Mouse (Mus musculus) gastrocnemius, postnatal 10 days (tissue): ENCODE results near the gene Flt1. TPM values are rescaled to one million over a fixed set of nuclear protein-coding genes. Genes with fewer than 3 reads are reported as not detected.

Experiments used
- DNase-seq: peaks from one replicate; pipeline ENCODE4 v3.0.0; 2021; ENCODE audit warnings: mixed read lengths
- total RNA-seq, 2 experiments: library from RNA; stranded (reverse); gene quantifications; 2 replicates each; pipeline ENCODE4 v1.2.3; 2021

Gene Flt1
- total RNA-seq, 2 experiments from 2014 or later, result 14.7 to 17.8 TPM

- peak; percentile 71 for DNase-seq
These were observed 623 bp downstream of the Flt1 start for GRCm38 (mm10) chr5:147724945-147725830.

GRCm38 (mm10) chr5:147724391-147724790 is 1.4 kb downstream of the Flt1 start:
- DNase-seq, result no peak

DNA sequence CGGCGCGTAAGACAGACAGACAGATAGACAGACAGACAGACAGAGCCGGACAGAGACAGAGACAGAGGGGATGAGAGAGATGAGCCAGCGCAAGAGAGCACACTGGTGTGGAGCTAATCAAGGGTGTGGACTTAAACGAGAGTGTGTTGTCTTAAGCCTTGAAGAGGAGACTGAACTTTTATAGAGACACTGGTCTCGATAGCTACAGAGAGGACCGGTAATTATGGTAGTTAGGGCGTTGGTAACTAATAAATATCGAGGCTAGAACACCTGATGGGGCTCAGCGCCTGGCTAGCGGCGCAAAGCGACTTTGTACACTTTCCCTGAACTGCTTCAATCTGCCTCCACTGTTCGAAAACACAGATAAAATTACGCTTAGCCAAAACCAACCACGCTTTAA is 2.0 kb downstream of the Flt1 start:
- DNase-seq, result no peak

GRCm38 (mm10) chr5:147721438-147721837 is 4.4 kb downstream of the Flt1 start:
- no peak for DNase-seq

- DNase-seq, result no peak
These were observed 7.5 kb downstream of the Flt1 start for GRCm38 (mm10) chr5:147718335-147718734.

DNA sequence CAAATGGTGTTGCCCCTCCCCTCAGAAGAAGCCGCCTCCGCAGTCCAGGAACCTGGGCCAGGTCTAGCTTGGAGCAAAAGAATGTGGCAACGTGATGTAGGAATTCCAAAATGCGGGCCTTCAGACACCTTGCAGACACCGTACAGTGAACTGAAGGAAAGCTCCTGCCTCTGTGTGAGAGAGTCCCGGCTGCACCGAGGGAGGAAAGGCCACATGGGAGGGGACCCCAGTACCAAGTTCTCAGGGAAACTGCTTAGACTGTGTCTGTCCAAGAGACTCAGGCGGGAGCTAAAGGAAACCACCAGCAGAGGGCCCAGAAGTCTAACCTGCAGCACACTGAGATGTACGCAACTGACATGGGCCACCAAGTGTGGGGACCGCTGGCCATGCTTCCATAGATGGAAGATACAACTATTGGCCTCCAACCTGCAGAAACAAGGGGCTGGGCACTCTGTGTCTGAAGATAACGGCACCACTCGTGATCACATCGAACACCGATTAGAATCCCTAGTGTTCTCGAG is 9.1 kb downstream of the Flt1 start:
- DNase-seq, result no peak

- no peak for DNase-seq
These were observed 9.5 kb downstream of the Flt1 start for GRCm38 (mm10) chr5:147716276-147716675.

DNA sequence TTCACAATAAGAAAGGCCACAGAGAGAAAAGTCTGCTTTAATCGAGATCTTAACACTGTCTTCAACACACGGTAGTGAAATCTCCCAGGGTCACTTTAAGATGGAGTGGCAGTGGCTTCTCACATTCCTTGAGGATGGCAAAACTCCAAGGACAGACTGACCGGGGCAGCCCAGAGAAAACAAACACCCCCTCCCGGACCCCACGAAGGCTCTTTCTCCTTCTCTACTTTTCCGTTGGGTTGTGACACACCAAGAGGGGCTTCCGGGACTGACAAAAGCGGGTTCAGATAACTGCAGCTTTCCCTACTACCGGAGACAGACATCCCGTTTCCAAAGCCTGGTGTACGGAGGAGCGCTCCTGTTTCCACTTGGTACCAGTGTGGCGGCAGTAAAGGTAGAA is 10.4 kb downstream of the Flt1 start:
- DNase-seq, result no peak

DNA sequence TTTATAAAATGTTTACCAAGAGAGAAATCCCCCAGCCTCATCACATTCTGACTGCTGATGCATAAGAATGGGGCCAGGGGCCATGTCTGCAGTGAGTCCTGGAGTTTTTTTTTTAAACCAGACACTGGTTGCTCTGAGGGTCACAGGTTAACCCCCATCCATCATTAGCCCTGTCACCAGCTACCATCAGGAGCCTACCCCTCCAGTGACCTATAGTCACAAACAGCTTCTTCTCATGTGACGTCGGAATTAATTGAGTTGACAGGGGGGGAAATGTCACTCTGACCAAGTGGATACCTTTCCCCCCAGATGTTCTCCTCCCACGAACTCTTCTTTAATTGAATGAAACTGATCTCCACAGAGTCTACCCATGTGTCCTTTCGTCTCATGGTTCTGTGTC is 17.3 kb downstream of the Flt1 start:
- no peak for DNase-seq

- DNase-seq, result no peak
These were observed 18.3 kb downstream of the Flt1 start for GRCm38 (mm10) chr5:147707479-147707878.

DNA sequence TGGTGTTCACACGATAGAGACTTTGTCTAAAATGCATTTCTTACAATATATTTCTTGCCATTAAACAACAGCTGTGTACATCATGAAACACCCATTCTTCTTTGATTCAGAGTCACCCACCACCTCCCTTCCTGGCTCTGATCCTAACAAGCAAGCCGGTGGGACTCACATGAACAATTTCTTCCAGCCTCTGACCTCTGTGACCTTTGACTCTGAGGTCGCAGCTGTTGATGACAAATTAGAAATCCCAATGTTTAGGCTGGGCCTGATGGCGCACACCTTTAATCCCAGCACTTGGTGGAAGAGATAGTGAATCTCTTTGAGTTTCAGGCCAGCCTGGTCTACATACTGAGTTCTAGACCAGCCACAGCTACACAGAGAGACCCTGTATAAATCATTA is 20.9 kb downstream of the Flt1 start:
- DNase-seq, result no peak

DNA sequence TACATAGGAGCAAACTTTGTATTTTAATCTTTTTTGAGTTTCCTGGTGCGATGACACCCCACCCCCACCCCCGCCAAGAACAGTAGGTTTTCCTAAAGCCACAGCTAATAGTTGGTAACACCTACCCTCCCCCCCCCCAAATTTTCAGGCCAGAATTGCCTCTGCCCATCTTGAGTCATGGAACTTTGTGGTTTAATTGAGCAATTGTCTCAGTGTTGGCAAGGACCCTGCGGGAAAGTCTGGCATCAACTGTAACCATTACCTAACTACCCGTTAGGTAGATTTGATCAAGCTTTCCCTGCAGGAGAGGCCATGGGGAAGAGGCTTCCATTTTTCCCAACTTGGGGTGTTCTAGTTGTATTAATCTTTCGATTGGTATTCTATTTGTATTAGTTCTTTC is 23.4 kb downstream of the Flt1 start:
- no peak for DNase-seq

DNA sequence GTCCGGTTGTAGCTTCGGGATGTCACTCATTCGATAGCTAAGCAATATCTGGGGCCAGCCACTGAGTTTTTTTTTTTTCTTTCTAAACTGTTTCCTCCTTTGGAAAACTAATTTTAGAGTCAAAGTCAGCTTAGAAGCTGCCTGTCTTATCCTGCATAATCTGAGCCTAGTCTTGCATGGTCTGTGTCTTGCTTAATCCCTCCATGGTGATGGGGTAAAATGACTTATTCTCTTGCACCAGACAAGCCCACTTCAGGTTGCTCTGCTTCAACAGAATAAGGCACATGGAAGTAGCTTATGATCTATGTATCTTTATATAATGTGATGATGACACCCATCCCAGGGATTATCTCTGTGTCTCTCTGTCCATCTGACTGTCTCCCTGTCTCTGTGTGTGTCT is 24.8 kb downstream of the Flt1 start:
- no peak for DNase-seq

DNA sequence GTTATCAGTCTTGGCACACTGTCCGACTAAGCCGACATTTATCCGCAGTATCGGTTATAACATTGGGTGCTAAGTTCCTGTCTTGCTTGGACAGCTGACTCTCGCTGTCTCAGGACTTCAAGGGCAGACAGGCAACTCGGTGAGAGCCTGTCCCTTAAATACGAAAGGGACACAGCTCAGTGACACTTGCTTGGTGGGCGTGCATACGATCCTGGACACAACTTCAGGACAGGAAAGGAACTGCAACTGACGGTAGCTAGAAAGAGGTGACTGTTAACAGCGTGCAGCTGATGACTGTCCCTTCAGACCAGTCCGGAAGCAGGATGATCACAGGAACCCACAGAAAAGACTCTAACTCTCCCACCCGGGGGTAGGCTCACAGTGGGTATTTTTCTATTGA is 27.8 kb downstream of the Flt1 start:
- DNase-seq, result no peak

DNA sequence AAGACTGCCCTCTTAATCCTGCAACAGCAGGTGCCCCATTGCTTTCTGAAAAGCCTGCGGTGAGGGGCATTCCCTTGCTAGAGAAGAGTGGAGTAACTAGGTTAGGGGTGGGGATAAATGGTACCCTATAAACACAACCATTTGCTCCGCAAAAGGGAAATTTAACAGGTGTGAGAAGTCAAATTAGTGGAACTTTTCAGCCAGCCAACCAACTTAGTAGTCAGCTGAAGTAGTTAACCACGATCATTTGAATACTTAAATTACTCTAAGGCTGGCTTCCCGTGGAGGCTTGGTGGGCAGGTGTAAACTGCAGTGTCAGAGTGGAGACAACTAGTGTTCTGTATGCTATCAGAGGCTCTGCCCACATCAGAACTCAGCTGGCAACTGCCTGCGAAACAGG is 28.6 kb downstream of the Flt1 start:
- DNase-seq, result no peak

DNA sequence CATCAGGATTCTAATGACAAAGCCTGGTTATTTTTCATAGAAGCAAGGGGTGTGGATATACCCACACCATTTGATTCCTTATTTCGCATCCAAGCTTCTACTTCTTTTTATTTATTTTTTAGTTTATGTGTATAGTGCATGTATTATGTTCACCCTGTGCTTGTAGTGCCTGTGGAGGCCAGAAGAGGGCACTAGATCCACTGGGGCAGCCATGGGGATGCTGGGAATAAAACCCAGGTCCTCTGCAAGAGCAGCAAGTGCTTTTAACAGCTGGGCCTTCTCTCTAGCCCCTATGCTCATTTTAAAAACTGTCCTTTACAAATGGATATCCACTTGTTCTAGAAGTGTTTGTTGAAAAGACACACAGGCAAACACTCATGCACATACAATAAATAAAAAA is 33.2 kb downstream of the Flt1 start:
- no peak for DNase-seq

DNA sequence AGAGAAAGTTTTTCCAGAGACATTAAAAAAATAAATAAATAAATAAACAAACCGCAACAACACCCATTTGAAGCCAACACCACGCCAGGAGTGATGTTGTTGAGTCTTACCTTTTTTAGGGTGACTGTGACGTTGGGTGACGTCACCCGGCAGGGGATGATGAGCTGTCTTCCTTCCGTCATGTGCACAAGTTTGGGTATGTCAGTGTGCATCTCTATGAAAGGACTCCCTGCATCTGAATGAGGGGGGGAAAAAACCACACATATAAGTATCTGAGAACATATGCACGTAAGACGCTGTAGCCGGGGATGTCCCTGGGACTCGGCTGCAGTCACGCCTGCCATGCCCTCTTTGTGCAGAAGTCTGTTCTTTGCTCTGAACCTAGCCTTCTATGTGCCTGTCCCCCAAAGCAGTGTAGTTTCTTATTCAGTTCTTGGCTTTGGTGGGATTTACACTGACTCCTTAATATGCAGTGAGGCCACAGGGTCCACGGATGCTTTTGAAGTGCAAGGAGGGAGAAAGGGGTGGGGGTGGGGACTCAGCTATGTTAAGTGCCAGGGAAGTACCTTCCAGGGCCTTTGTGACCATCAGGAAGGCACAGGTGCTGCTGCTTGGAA is 42.0 kb downstream of the Flt1 start:
- DNase-seq, result no peak

DNA sequence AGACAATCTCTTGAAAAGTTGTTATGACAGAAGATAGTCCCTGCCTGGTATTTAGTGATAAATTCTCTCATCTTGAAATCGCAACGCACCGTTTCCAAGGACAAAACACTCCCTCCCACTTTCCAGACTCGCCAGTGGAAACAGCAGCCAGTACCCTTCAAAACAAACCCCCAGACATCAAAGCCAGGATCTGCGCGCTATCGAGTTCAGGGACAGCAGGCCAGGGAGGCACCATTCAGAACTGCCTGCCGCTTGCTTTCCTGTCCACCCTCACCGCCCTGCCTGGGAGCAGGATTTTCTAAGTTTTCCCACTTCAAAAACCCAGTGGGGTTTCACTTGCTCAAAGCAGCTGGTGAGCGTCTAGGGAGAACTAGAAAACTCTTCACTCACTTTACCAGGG is 44.6 kb downstream of the Flt1 start:
- DNase-seq, result no peak

GRCm38 (mm10) chr5:147680711-147681110 is 45.1 kb downstream of the Flt1 start:
- no peak for DNase-seq

DNA sequence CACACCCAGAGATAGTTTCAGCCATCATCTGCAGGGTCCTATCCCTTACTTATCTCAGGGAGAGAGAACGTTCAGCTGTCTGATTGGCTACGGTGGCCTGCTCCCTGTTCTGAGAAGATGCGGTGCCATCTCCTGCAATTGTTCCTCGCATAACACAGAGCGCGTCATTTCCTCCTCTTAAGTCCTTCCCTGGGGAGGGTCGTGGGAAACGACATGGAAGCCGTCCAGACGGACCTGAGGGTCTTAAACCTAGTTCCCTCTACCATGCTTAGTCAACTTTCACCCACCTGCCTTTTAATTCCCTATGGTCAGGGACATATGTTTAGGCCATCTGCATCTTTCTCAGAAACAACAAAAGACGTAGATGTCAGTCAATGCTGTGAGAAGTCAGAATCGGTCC is 46.5 kb downstream of the Flt1 start:
- no peak for DNase-seq

GRCm38 (mm10) chr5:147675791-147676190 is 50.0 kb downstream of the Flt1 start:
- DNase-seq, result no peak

- DNase-seq, result no peak
These were observed 53.9 kb downstream of the Flt1 start for GRCm38 (mm10) chr5:147671765-147672424.
